ENCODE assay signal across 8 mouse cellular contexts in genomic region chr10:128895952-128896693, GRCm38 (mm10). TPM values are rescaled to one million over a fixed set of nuclear protein-coding genes. Genes with fewer than 3 reads are reported as not detected.
DNase-seq lines count a peak whose midpoint lies in the region; ATAC-seq and TF ChIP-seq lines count a peak whose summit lies in the region.

No protein-coding gene starts in this region.

- H3K4me1 ChIP-seq in lung, embryonic 14.5 days (ENCODE audit: insufficient read depth) = peaks cover 5% of the 10 kb centered on the region; the same call in 1 of the 2 replicates
- peaks cover 15% of the 10 kb centered on the region; the same call in 1 of the 2 replicates for H3K4me1 ChIP-seq in embryonic facial prominence, embryonic 14.5 days (ENCODE audit: control insufficient read depth, insufficient read depth, low read length)
- H3K4me1 ChIP-seq in hindbrain, embryonic 13.5 days (replicated peaks) = peaks cover 24% of the 10 kb centered on the region

- DNase-seq in lung, embryonic 14.5 days = peak; percentile 37
- no peak for DNase-seq in lung, postnatal 14 days
- DNase-seq in embryonic facial prominence, embryonic 14.5 days (ENCODE audit: low spot score) = peak; percentile 47
- peak; percentile 73 to 79 for DNase-seq in layer of hippocampus, postnatal 10 days (ENCODE audit: low spot score in 2 of 2)
- peak; percentile 64 for DNase-seq in right cerebral cortex, postnatal 14 days
- no peak for DNase-seq in yolk sac, embryonic 10.5 days (ENCODE audit: low spot score)

- H3K36me3 ChIP-seq in lung, embryonic 14.5 days (ENCODE audit: insufficient read depth) = no peaks in the 10 kb centered on the region
- H3K36me3 ChIP-seq in embryonic facial prominence, embryonic 14.5 days (ENCODE audit: control insufficient read depth, insufficient read depth, low read length) = no peaks in the 10 kb centered on the region
- H3K36me3 ChIP-seq in hindbrain, embryonic 13.5 days = no peaks in the 10 kb centered on the region

- H3K27ac ChIP-seq in lung, embryonic 14.5 days (ENCODE audit: low read depth) = no peak overlapping the region
- H3K27ac ChIP-seq in embryonic facial prominence, embryonic 14.5 days (replicated peaks; ENCODE audit: low read depth, low read length) = peak overlapping the region; percentile 28; the same call in 1 of the 2 replicates
- no peak overlapping the region for H3K27ac ChIP-seq in hindbrain, embryonic 13.5 days

- no peak overlapping the region for H3K9ac ChIP-seq in lung, embryonic 14.5 days
- H3K9ac ChIP-seq in embryonic facial prominence, embryonic 14.5 days (ENCODE audit: low read depth, low read length) = 0 out of 2 replicates have a peak overlapping the region, but pooled peaks have one; percentile 21
- 0 out of 2 replicates have a peak overlapping the region, but pooled peaks have one; percentile 35 for H3K9ac ChIP-seq in hindbrain, embryonic 13.5 days

- H3K9me3 ChIP-seq in lung, embryonic 14.5 days (ENCODE audit: low read depth, low read length) = no peaks in the 10 kb centered on the region
- H3K9me3 ChIP-seq in embryonic facial prominence, embryonic 14.5 days (ENCODE audit: control insufficient read depth, low read length) = no peaks in the 10 kb centered on the region
- H3K9me3 ChIP-seq in hindbrain, embryonic 13.5 days = no peaks in the 10 kb centered on the region

- TF ChIP-seq CTCF in lung, embryonic 14.5 days (IDR thresholded peaks at IDR 0.05; ENCODE audit: low read depth) = no peak

- no peak overlapping the region for H3K4me3 ChIP-seq in lung, embryonic 14.5 days (ENCODE audit: low read depth, low read length)
- H3K4me3 ChIP-seq in embryonic facial prominence, embryonic 14.5 days (ENCODE audit: low read depth, low read length) = peak overlapping the region; percentile 4; the same call in 1 of the 2 replicates
- H3K4me3 ChIP-seq in hindbrain, embryonic 13.5 days = peak overlapping the region; percentile 14

- 0 out of 2 replicates have a peak, but pooled peaks cover 11% of the 10 kb centered on the region for H3K27me3 ChIP-seq in lung, embryonic 14.5 days (ENCODE audit: insufficient read depth, low read length)
- 0 out of 2 replicates have a peak, but pooled peaks cover 8% of the 10 kb centered on the region for H3K27me3 ChIP-seq in embryonic facial prominence, embryonic 14.5 days (replicated peaks; ENCODE audit: control insufficient read depth, insufficient read depth, low read length)
- peaks cover 29% of the 10 kb centered on the region for H3K27me3 ChIP-seq in hindbrain, embryonic 13.5 days

- H3K4me2 ChIP-seq in lung, embryonic 14.5 days = peak overlapping the region; percentile 26; the same call in 1 of the 2 replicates
- H3K4me2 ChIP-seq in embryonic facial prominence, embryonic 14.5 days (ENCODE audit: low read depth, low read length) = peak overlapping the region; percentile 37
- peak overlapping the region; percentile 37 for H3K4me2 ChIP-seq in hindbrain, embryonic 13.5 days

- ATAC-seq in lung, embryonic 14.5 days (ENCODE audit: insufficient read depth) = no peak
- peak; percentile 4; the same call in 1 of the 2 replicates for ATAC-seq in embryonic facial prominence, embryonic 14.5 days (ENCODE audit: low read depth)
- ATAC-seq in hindbrain, embryonic 13.5 days (ENCODE audit: low FRiP score) = peak; percentile 50
- ATAC-seq in erythroblast, adult 5-6 weeks (replicated peaks; ENCODE audit: low FRiP score, poor library complexity, severe bottlenecking) = no peak

- 6% methylated on average over 17 of the region's 17 CpGs for WGBS in lung, embryonic 14.5 days
- WGBS in embryonic facial prominence, embryonic 14.5 days = 5% methylated on average over 17 of the region's 17 CpGs
- 2% methylated on average over 17 of the region's 17 CpGs for WGBS in hindbrain, embryonic 13.5 days

RNA-seq across cellular contexts. Expression of gene Gdf11, which starts 4.6 kb away (rescaled TPM):
- polyA plus RNA-seq in lung, embryonic 14.5 days (2014; fragmentation: Nextera tagmentation; extraction: Ambion mirVana) = 3.5 and 4.5 TPM in 2 replicates
- polyA plus RNA-seq in embryonic facial prominence, embryonic 14.5 days (2014; fragmentation: Nextera tagmentation; extraction: Ambion mirVana) = 4.7 and 5.0 TPM in 2 replicates
- polyA plus RNA-seq in hindbrain, embryonic 13.5 days (2015; fragmentation: Nextera tagmentation; extraction: Ambion mirVana) = 10.2 and 10.3 TPM in 2 replicates
- 10 to 100 TPM; 23.1 to 24.0 TPM for total RNA-seq in layer of hippocampus, postnatal 10 days (2021)
- not detected in 2 replicates for total RNA-seq in erythroblast, adult 5-6 weeks (2015; ENCODE audit: low replicate concordance)
- total RNA-seq in erythroblast, adult 5-6 weeks (2017; ENCODE audit: low replicate concordance) = not detected in 2 replicates

RNA-seq across cellular contexts. Expression of gene Cd63, which starts 4.7 kb away (rescaled TPM):
- 458 and 459 TPM in 2 replicates for polyA plus RNA-seq in lung, embryonic 14.5 days (2014; fragmentation: Nextera tagmentation; extraction: Ambion mirVana)
- 916 and 959 TPM in 2 replicates for polyA plus RNA-seq in embryonic facial prominence, embryonic 14.5 days (2014; fragmentation: Nextera tagmentation; extraction: Ambion mirVana)
- 198 and 229 TPM in 2 replicates for polyA plus RNA-seq in hindbrain, embryonic 13.5 days (2015; fragmentation: Nextera tagmentation; extraction: Ambion mirVana)
- 100 to 1,000 TPM in 1 of 2 experiments, 10 to 100 TPM in 1; 81.7 to 110 TPM for total RNA-seq in layer of hippocampus, postnatal 10 days (2021)
- 90.9 and 115 TPM in 2 replicates for total RNA-seq in erythroblast, adult 5-6 weeks (2015; ENCODE audit: low replicate concordance)
- total RNA-seq in erythroblast, adult 5-6 weeks (2017; ENCODE audit: low replicate concordance) = 27.2 and 35.5 TPM in 2 replicates

RNA-seq across cellular contexts. Expression of gene Rdh5, which starts 26.6 kb away (rescaled TPM):
- polyA plus RNA-seq in lung, embryonic 14.5 days (2014; fragmentation: Nextera tagmentation; extraction: Ambion mirVana) = 10.5 and 12.5 TPM in 2 replicates
- 15.5 and 16.0 TPM in 2 replicates for polyA plus RNA-seq in embryonic facial prominence, embryonic 14.5 days (2014; fragmentation: Nextera tagmentation; extraction: Ambion mirVana)
- 16.6 and 19.3 TPM in 2 replicates for polyA plus RNA-seq in hindbrain, embryonic 13.5 days (2015; fragmentation: Nextera tagmentation; extraction: Ambion mirVana)
- 1 to 10 TPM; 5.6 to 6.7 TPM for total RNA-seq in layer of hippocampus, postnatal 10 days (2021)
- 5.0 TPM in 1 of 2 replicates, not detected in the other for total RNA-seq in erythroblast, adult 5-6 weeks (2015; ENCODE audit: low replicate concordance)
- total RNA-seq in erythroblast, adult 5-6 weeks (2017; ENCODE audit: low replicate concordance) = 1.1 TPM in 1 of 2 replicates, not detected in the other

RNA-seq across cellular contexts. Expression of gene Bloc1s1, which starts 27.7 kb away (rescaled TPM):
- 175 and 180 TPM in 2 replicates for polyA plus RNA-seq in lung, embryonic 14.5 days (2014; fragmentation: Nextera tagmentation; extraction: Ambion mirVana)
- polyA plus RNA-seq in embryonic facial prominence, embryonic 14.5 days (2014; fragmentation: Nextera tagmentation; extraction: Ambion mirVana) = 242 and 248 TPM in 2 replicates
- 281 and 286 TPM in 2 replicates for polyA plus RNA-seq in hindbrain, embryonic 13.5 days (2015; fragmentation: Nextera tagmentation; extraction: Ambion mirVana)
- 100 to 1,000 TPM; 109 to 123 TPM for total RNA-seq in layer of hippocampus, postnatal 10 days (2021)
- total RNA-seq in erythroblast, adult 5-6 weeks (2015; ENCODE audit: low replicate concordance) = 25.4 and 37.0 TPM in 2 replicates
- 22.7 and 24.7 TPM in 2 replicates for total RNA-seq in erythroblast, adult 5-6 weeks (2017; ENCODE audit: low replicate concordance)

RNA-seq across cellular contexts. Expression of gene Itga7, which starts 37.5 kb away (rescaled TPM):
- polyA plus RNA-seq in lung, embryonic 14.5 days (2014; fragmentation: Nextera tagmentation; extraction: Ambion mirVana) = 1.5 and 2.1 TPM in 2 replicates
- 23.5 and 30.2 TPM in 2 replicates for polyA plus RNA-seq in embryonic facial prominence, embryonic 14.5 days (2014; fragmentation: Nextera tagmentation; extraction: Ambion mirVana)
- 5.2 and 6.3 TPM in 2 replicates for polyA plus RNA-seq in hindbrain, embryonic 13.5 days (2015; fragmentation: Nextera tagmentation; extraction: Ambion mirVana)
- 10 to 100 TPM; 22.2 to 27.4 TPM for total RNA-seq in layer of hippocampus, postnatal 10 days (2021)
- not detected in 2 replicates for total RNA-seq in erythroblast, adult 5-6 weeks (2015; ENCODE audit: low replicate concordance)
- not detected in 2 replicates for total RNA-seq in erythroblast, adult 5-6 weeks (2017; ENCODE audit: low replicate concordance)

Comparison
In these comparisons a context has a peak if more than half of its experiments do, and no peak if none do; other contexts are left out.
1. DNase-seq: peak in lung, embryonic 14.5 days (single experiment), embryonic facial prominence, embryonic 14.5 days (single experiment), layer of hippocampus, postnatal 10 days (2 of 2) and right cerebral cortex, postnatal 14 days (single experiment); none in lung, postnatal 14 days (single experiment) and yolk sac, embryonic 10.5 days (single experiment).
2. ATAC-seq: peak in embryonic facial prominence, embryonic 14.5 days (single experiment) and hindbrain, embryonic 13.5 days (single experiment); none in lung, embryonic 14.5 days (single experiment) and erythroblast, adult 5-6 weeks (single experiment).
3. Peak in every context shown above with its lines, with median percentiles within 50 percentile points of each other: H3K4me2 ChIP-seq.